In the genomic region with DNA sequence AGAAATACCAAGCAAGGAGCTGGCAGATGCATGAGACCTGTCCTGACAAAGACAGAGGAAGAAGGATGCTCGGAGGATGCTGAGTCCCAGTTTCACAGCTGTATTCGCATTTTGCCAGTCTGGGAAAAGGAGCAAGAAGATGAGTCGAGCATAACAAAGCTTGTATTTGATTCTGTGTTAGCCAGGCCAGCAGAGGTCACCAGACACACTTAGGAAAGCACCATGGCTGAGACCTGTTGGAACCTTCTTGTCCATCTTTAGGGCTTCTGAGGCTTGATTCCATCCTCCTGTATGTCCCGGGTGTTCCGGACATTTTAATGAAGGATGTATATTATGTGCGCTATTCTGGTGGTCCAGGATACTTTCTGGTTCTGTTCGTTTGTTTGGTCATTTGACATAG, we compare ENCODE assay signal across 15 mouse cellular contexts. TPM values are rescaled to one million over a fixed set of nuclear protein-coding genes. Genes with fewer than 3 reads are reported as not detected.
DNase-seq lines count a peak whose midpoint lies in the region; ATAC-seq and TF ChIP-seq lines count a peak whose summit lies in the region.
"Had no signal": no experiment of that assay in that cellular context is flagged by ENCODE, and none has a peak within 500 bp of the region (broad histone marks: within the 10 kb centered on the region; RNA-seq: fewer than 3 reads in every experiment).

No protein-coding gene starts in this region.

- H3K27me3 ChIP-seq in heart, adult 2 months (ENCODE audit: control insufficient read depth, insufficient read depth, low read length): no peaks in the 10 kb centered on the region
- H3K27me3 ChIP-seq in liver, postnatal 0 days (ENCODE audit: insufficient read depth, low read length): no peaks in the 10 kb centered on the region
- H3K27me3 ChIP-seq in liver, embryonic 11.5 days (replicated peaks; ENCODE audit: control insufficient read depth, insufficient read depth, low read length): no peaks in the 10 kb centered on the region
- H3K27me3 ChIP-seq: embryonic facial prominence, embryonic 13.5 days; intestine, embryonic 15.5 days had no signal

- no peak for TF ChIP-seq POLR2A in heart, adult 2 months (IDR thresholded peaks at IDR 0.05; ENCODE audit: insufficient read depth, low read depth, low read length)

- 66% methylated on average over 7 of the region's 7 CpGs for WGBS in heart, adult 2 months
- 69% methylated on average over 7 of the region's 7 CpGs for WGBS in liver, postnatal 0 days (ENCODE audit: insufficient replicate concordance)
- WGBS in liver, embryonic 11.5 days: 73% methylated on average over 7 of the region's 7 CpGs

- H3K36me3 ChIP-seq in heart, adult 2 months (ENCODE audit: control insufficient read depth, insufficient read depth, low read length): no peaks in the 10 kb centered on the region
- no peaks in the 10 kb centered on the region for H3K36me3 ChIP-seq in liver, postnatal 0 days (replicated peaks; ENCODE audit: insufficient read depth, low read length)
- no peaks in the 10 kb centered on the region for H3K36me3 ChIP-seq in liver, embryonic 11.5 days (ENCODE audit: control insufficient read depth, insufficient read depth, low read length)
- H3K36me3 ChIP-seq: embryonic facial prominence, embryonic 13.5 days; intestine, embryonic 15.5 days had no signal

- H3K9ac ChIP-seq in heart, adult 2 months (ENCODE audit: low read depth, low read length): no peak overlapping the region
- no peak overlapping the region for H3K9ac ChIP-seq in liver, postnatal 0 days (replicated peaks)
- H3K9ac ChIP-seq in liver, embryonic 11.5 days (ENCODE audit: low read depth, low read length): no peak overlapping the region
- H3K9ac ChIP-seq: embryonic facial prominence, embryonic 13.5 days; intestine, embryonic 15.5 days had no signal

- no peak for DNase-seq in heart, adult 2 months
- DNase-seq in heart, postnatal 25 days (ENCODE audit: low spot score): no peak
- no peak for DNase-seq in liver, postnatal 0 days
- DNase-seq in liver, embryonic 11.5 days (ENCODE audit: low spot score): no peak
- DNase-seq in MN1 (ENCODE audit: low spot score): peak; percentile 6
- DNase-seq in kidney, postnatal 10 days: peak; percentile 51
- no peak for DNase-seq in yolk sac, embryonic 10.5 days (ENCODE audit: low spot score)
- DNase-seq in gastrocnemius, adult 18-20 months (ENCODE audit: low spot score): no peak
- DNase-seq: cerebellum, adult 11 months had no signal

- ATAC-seq in liver, postnatal 0 days: no peak
- no peak for ATAC-seq in liver, embryonic 11.5 days (replicated peaks; ENCODE audit: low FRiP score)
- ATAC-seq: activated CD4-positive, CD25-positive, alpha-beta regulatory T cell, adult 4 months; intestine, embryonic 15.5 days had no signal

- H3K9me3 ChIP-seq in liver, postnatal 0 days (ENCODE audit: low read length): no peaks in the 10 kb centered on the region
- H3K9me3 ChIP-seq in liver, embryonic 11.5 days (ENCODE audit: control insufficient read depth, low read length): no peaks in the 10 kb centered on the region
- H3K9me3 ChIP-seq: embryonic facial prominence, embryonic 13.5 days; intestine, embryonic 15.5 days had no signal

- no peak overlapping the region for H3K4me3 ChIP-seq in heart, adult 2 months
- H3K4me3 ChIP-seq in liver, postnatal 0 days (ENCODE audit: low read depth, low read length): no peak overlapping the region
- no peak overlapping the region for H3K4me3 ChIP-seq in liver, embryonic 11.5 days (ENCODE audit: low read depth, low read length)
- H3K4me3 ChIP-seq: embryonic facial prominence, embryonic 13.5 days; intestine, embryonic 15.5 days had no signal

- intact Hi-C loops in heart, adult 2 months (cut with DNase I): loop anchor here (1.0 kb wide), 1 partner anchor 42 kb away; no protein-coding TSS in a partner anchor
- intact Hi-C loops in heart, postnatal 25 days (cut with DNase I): loop anchor here (2.0 kb wide), 1 partner anchor 38 kb away; no protein-coding TSS in a partner anchor

- no peak overlapping the region for H3K27ac ChIP-seq in heart, adult 2 months
- H3K27ac ChIP-seq in liver, postnatal 0 days (ENCODE audit: low read depth): no peak overlapping the region
- H3K27ac ChIP-seq in liver, embryonic 11.5 days (ENCODE audit: low read depth, low read length): no peak overlapping the region
- H3K27ac ChIP-seq: embryonic facial prominence, embryonic 13.5 days; intestine, embryonic 15.5 days had no signal

- peak; percentile 66 for TF ChIP-seq CTCF in heart, adult 2 months (IDR thresholded peaks at IDR 0.05)
- TF ChIP-seq CTCF in liver, postnatal 0 days (IDR thresholded peaks at IDR 0.05; ENCODE audit: low read depth): peak; percentile 60

- no peak overlapping the region for H3K4me2 ChIP-seq in liver, postnatal 0 days (ENCODE audit: low read depth, low read length)
- no peak overlapping the region for H3K4me2 ChIP-seq in liver, embryonic 11.5 days
- H3K4me2 ChIP-seq: embryonic facial prominence, embryonic 13.5 days; heart, embryonic 11.5 days; intestine, embryonic 15.5 days had no signal

- TF ChIP-seq EP300 in heart, adult 2 months (IDR thresholded peaks at IDR 0.05; ENCODE audit: insufficient read depth, low read depth, low read length): no peak
- no peak for TF ChIP-seq EP300 in liver, postnatal 0 days (IDR thresholded peaks at IDR 0.05; ENCODE audit: low read depth)

- H3K4me1 ChIP-seq in heart, adult 2 months (ENCODE audit: control insufficient read depth, insufficient read depth, low read length): no peaks in the 10 kb centered on the region
- no peaks in the 10 kb centered on the region for H3K4me1 ChIP-seq in liver, postnatal 0 days (ENCODE audit: insufficient read depth)
- no peaks in the 10 kb centered on the region for H3K4me1 ChIP-seq in liver, embryonic 11.5 days (replicated peaks; ENCODE audit: control insufficient read depth, insufficient read depth, low read length)
- H3K4me1 ChIP-seq: embryonic facial prominence, embryonic 13.5 days; intestine, embryonic 15.5 days had no signal

- no peaks in the 10 kb centered on the region for H3K79me2 ChIP-seq in heart, adult 2 months (replicated peaks; ENCODE audit: control insufficient read depth, insufficient read depth, low read length)

RNA-seq across cellular contexts. Expression of gene Gys2, which starts 4.3 kb away (rescaled TPM):
- total RNA-seq in heart, adult 2 months (2021): under 1 TPM; 0.09 to 0.39 TPM
- polyA plus RNA-seq in heart, adult 2 months (2012; rRNA removed): 0.50 and 1.0 TPM in 2 replicates
- total RNA-seq in heart, postnatal 25 days (2021): under 1 TPM in 1 of 2 experiments, not detected in 1; 0.08 TPM
- polyA plus RNA-seq in liver, postnatal 0 days (2015; fragmentation: Nextera tagmentation; extraction: Ambion mirVana): 90.8 and 92.7 TPM in 2 replicates
- polyA plus RNA-seq in liver, embryonic 11.5 days (2014; fragmentation: Nextera tagmentation; extraction: Ambion mirVana): 21.3 and 23.8 TPM in 2 replicates
- total RNA-seq in gastrocnemius, adult 18-20 months (2021): under 1 TPM in 1 of 2 experiments, not detected in 1; 0.21 TPM
- total RNA-seq: left cerebral cortex, postnatal 10 days had no signal
- polyA plus RNA-seq: activated CD4-positive, CD25-positive, alpha-beta regulatory T cell, adult 4 months; embryonic facial prominence, embryonic 13.5 days; lung, embryonic 16.5 days had no signal

RNA-seq across cellular contexts. Expression of gene Ldhb, which starts 30.5 kb away (rescaled TPM):
- 1,000 to 10,000 TPM; 2,754 to 3,232 TPM for total RNA-seq in heart, adult 2 months (2021)
- 2,197 and 2,972 TPM in 2 replicates for polyA plus RNA-seq in heart, adult 2 months (2012; rRNA removed)
- 1,000 to 10,000 TPM; 2,652 to 2,667 TPM for total RNA-seq in heart, postnatal 25 days (2021)
- polyA plus RNA-seq in liver, postnatal 0 days (2015; fragmentation: Nextera tagmentation; extraction: Ambion mirVana): 12.9 and 16.9 TPM in 2 replicates
- 130 and 135 TPM in 2 replicates for polyA plus RNA-seq in liver, embryonic 11.5 days (2014; fragmentation: Nextera tagmentation; extraction: Ambion mirVana)
- total RNA-seq in gastrocnemius, adult 18-20 months (2021): 100 to 1,000 TPM; 379 to 613 TPM

Comparison
In these comparisons a context has a peak if more than half of its experiments do, and no peak if none do; other contexts are left out.
1. DNase-seq: peak in MN1 (single experiment) and kidney, postnatal 10 days (single experiment); none in heart, adult 2 months (0 of 2), heart, postnatal 25 days (single experiment), liver, postnatal 0 days (single experiment), liver, embryonic 11.5 days (single experiment), yolk sac, embryonic 10.5 days (single experiment) and gastrocnemius, adult 18-20 months (single experiment).
2. RNA of gene Ldhb, which starts 30.5 kb away (total RNA-seq): 2,754 to 3,232 TPM in heart, adult 2 months and 2,652 to 2,667 TPM in heart, postnatal 25 days; 379 to 613 TPM in gastrocnemius, adult 18-20 months; every median in the first group is over 4 times any median in the second.